Mouse (Mus musculus) midbrain, embryonic 16.5 days (tissue): ENCODE data around the gene Nfkbia. TPM values are rescaled to one million over a fixed set of nuclear protein-coding genes. Genes with fewer than 3 reads are reported as not detected.

ENCODE experiments used
- ATAC-seq: fragments of 200-750 bp; cut with Nextera tagmentation; 2 replicates; pipeline ENCODE4 v1.8.0; 2017; ENCODE audit warnings: moderate TSS enrichment
- H3K27ac ChIP-seq: fragments of 300-500 bp; sonication (generic); 2 replicates; pipeline ENCODE4 v1.5.1; 2014; ENCODE audit warnings: mild to moderate bottlenecking, low read length, mixed read lengths
- H3K27me3 ChIP-seq: fragments of 300-500 bp; sonication (generic); 2 replicates; pipeline ENCODE4 v1.6.1; 2014; ENCODE audit warnings: low read depth, low read length, mixed read lengths; ENCODE audit not compliant: control insufficient read depth, insufficient read depth
- H3K36me3 ChIP-seq: fragments of 300-500 bp; sonication (generic); 2 replicates; pipeline ENCODE4 v1.6.1; 2014; ENCODE audit warnings: mild to moderate bottlenecking, low read length, moderate library complexity, mixed read lengths; ENCODE audit not compliant: control insufficient read depth, insufficient read depth
- H3K4me1 ChIP-seq: fragments of 300-500 bp; sonication (generic); 2 replicates; pipeline ENCODE4 v1.6.1; 2014; ENCODE audit warnings: mild to moderate bottlenecking, low read length, mixed read lengths; ENCODE audit not compliant: control insufficient read depth, insufficient read depth
- H3K4me2 ChIP-seq: fragments of 300-500 bp; sonication (generic); 2 replicates; pipeline ENCODE4 v1.6.1; 2014; ENCODE audit warnings: mild to moderate bottlenecking, low read length, mixed read lengths
- H3K4me3 ChIP-seq: fragments of 300-500 bp; sonication (generic); 2 replicates; pipeline ENCODE4 v1.5.1; 2014; ENCODE audit warnings: low read depth, mild to moderate bottlenecking, low read length, moderate library complexity, mixed read lengths
- H3K9ac ChIP-seq: fragments of 300-500 bp; sonication (generic); 2 replicates; pipeline ENCODE4 v1.6.1; 2014; ENCODE audit warnings: low read depth, low read length, mixed read lengths
- H3K9me3 ChIP-seq: fragments of 300-500 bp; sonication (generic); replicated peaks from 2 replicates; pipeline ENCODE4 v1.6.1; 2014; ENCODE audit warnings: mild to moderate bottlenecking, low read length, mixed read lengths; ENCODE audit not compliant: control insufficient read depth, poor library complexity, severe bottlenecking
- WGBS: fragments of 180-500 bp; shearing (Covaris S2); extraction: QIAGEN DNeasy Blood & Tissue Kit; methylation state at CpG from one replicate; pipeline ENCODE4 v1.1.7; 2014; 5-methylcytosine and 5-hydroxymethylcytosine counted together
- polyA plus RNA-seq: library from polyadenylated mRNA; unstranded; fragments of >200 nt; fragmentation: Nextera tagmentation; extraction: Ambion mirVana; gene quantifications from 2 replicates; pipeline ENCODE4 v1.2.1, GENCODE M21; 2015

Nfkbia gene
- polyA plus RNA-seq, 1 experiment from 2014 or later: 64.3 TPM

- Histone ChIP-seq H3K27ac (no peak overlapping the region), H3K9ac (no peak overlapping the region), H3K36me3 (peaks cover 7% of the 10 kb centered on the region; the same call in 1 of the 2 replicates), H3K4me3 (no peak overlapping the region), H3K9me3 (no peaks in the 10 kb centered on the region), H3K4me2 (no peak overlapping the region), H3K4me1 (no peaks in the 10 kb centered on the region; the same call in 1 of the 2 replicates), H3K27me3 (no peaks in the 10 kb centered on the region)
- 85% methylated on average over 6 of the region's 6 CpGs for WGBS
- no peak for ATAC-seq
Measured at GRCm38 (mm10) chr12:55484800-55485199, 7.6 kb downstream of the Nfkbia start.

- no peaks in the 10 kb centered on the region for H3K27me3 ChIP-seq
- no peak overlapping the region for H3K9ac ChIP-seq
- H3K4me2 ChIP-seq: no peak overlapping the region
- H3K9me3 ChIP-seq: no peaks in the 10 kb centered on the region
- no peak for ATAC-seq
- WGBS: 73% methylated on average over 10 of the region's 10 CpGs
- H3K27ac ChIP-seq: no peak overlapping the region
- no peak overlapping the region for H3K4me3 ChIP-seq
- peaks cover 7% of the 10 kb centered on the region; the same call in 1 of the 2 replicates for H3K36me3 ChIP-seq
- H3K4me1 ChIP-seq: no peaks in the 10 kb centered on the region; the same call in 1 of the 2 replicates
Measured at GRCm38 (mm10) chr12:55484079-55484774, 8.2 kb downstream of the Nfkbia start.

GRCm38 (mm10) chr12:55483591-55483990 lies 8.9 kb downstream of the Nfkbia start:
- WGBS: 75% methylated on average over 5 of the region's 5 CpGs
- no peaks in the 10 kb centered on the region for H3K27me3 ChIP-seq

GRCm38 (mm10) chr12:55482732-55483131 lies 9.7 kb downstream of the Nfkbia start:
- no peak overlapping the region for H3K4me3 ChIP-seq
- no peaks in the 10 kb centered on the region for H3K27me3 ChIP-seq
- WGBS: 79% methylated on average over 10 of the region's 10 CpGs
- no peak for ATAC-seq
- no peaks in the 10 kb centered on the region; the same call in 1 of the 2 replicates for H3K4me1 ChIP-seq
- H3K9ac ChIP-seq: no peak overlapping the region
- no peaks in the 10 kb centered on the region for H3K9me3 ChIP-seq
- no peaks in the 10 kb centered on the region for H3K36me3 ChIP-seq
- H3K4me2 ChIP-seq: no peak overlapping the region
- H3K27ac ChIP-seq: no peak overlapping the region

More at GRCm38 (mm10) chr12:55483591-55483990, 8.9 kb downstream of the Nfkbia start:
- Histone ChIP-seq H3K4me1 (no peaks in the 10 kb centered on the region; the same call in 1 of the 2 replicates), H3K9me3 (no peaks in the 10 kb centered on the region), H3K4me3 (no peak overlapping the region), H3K27ac (no peak overlapping the region), H3K9ac (no peak overlapping the region), H3K4me2 (no peak overlapping the region), H3K36me3 (peaks cover 5% of the 10 kb centered on the region; the same call in 1 of the 2 replicates)
- no peak for ATAC-seq

GRCm38 (mm10) chr12:55481739-55482138 lies 10.7 kb downstream of the Nfkbia start:
- WGBS: 83% methylated on average over 4 of the region's 4 CpGs
- Histone ChIP-seq H3K4me2 (no peak overlapping the region), H3K4me1 (no peaks in the 10 kb centered on the region; the same call in 1 of the 2 replicates), H3K9me3 (no peaks in the 10 kb centered on the region), H3K27ac (no peak overlapping the region), H3K9ac (no peak overlapping the region), H3K4me3 (no peak overlapping the region), H3K27me3 (no peaks in the 10 kb centered on the region), H3K36me3 (no peaks in the 10 kb centered on the region)
- ATAC-seq: no peak

- Histone ChIP-seq H3K27me3 (no peaks in the 10 kb centered on the region), H3K9ac (no peak overlapping the region), H3K36me3 (no peaks in the 10 kb centered on the region), H3K4me1 (no peaks in the 10 kb centered on the region; the same call in 1 of the 2 replicates), H3K9me3 (no peaks in the 10 kb centered on the region), H3K4me3 (no peak overlapping the region), H3K4me2 (no peak overlapping the region), H3K27ac (no peak overlapping the region)
- no peak for ATAC-seq
- WGBS: 86% methylated on average over 2 of the region's 2 CpGs
Measured at GRCm38 (mm10) chr12:55480471-55481153, 11.8 kb downstream of the Nfkbia start.

GRCm38 (mm10) chr12:55478901-55479300 lies 13.5 kb downstream of the Nfkbia start:
- Histone ChIP-seq H3K27ac (no peak overlapping the region), H3K9me3 (no peaks in the 10 kb centered on the region), H3K9ac (no peak overlapping the region), H3K4me1 (no peaks in the 10 kb centered on the region; the same call in 1 of the 2 replicates), H3K36me3 (no peaks in the 10 kb centered on the region), H3K27me3 (no peaks in the 10 kb centered on the region), H3K4me3 (no peak overlapping the region), H3K4me2 (no peak overlapping the region)
- WGBS: 81% methylated on average over 3 of the region's 3 CpGs
- ATAC-seq: no peak

- no peaks in the 10 kb centered on the region for H3K9me3 ChIP-seq
- no peak overlapping the region for H3K9ac ChIP-seq
- no peak overlapping the region for H3K4me2 ChIP-seq
- H3K27ac ChIP-seq: no peak overlapping the region
- no peaks in the 10 kb centered on the region for H3K36me3 ChIP-seq
- WGBS: 83% methylated on average over 13 of the region's 13 CpGs
- no peak overlapping the region for H3K4me3 ChIP-seq
- no peaks in the 10 kb centered on the region for H3K4me1 ChIP-seq
- ATAC-seq: no peak
- no peaks in the 10 kb centered on the region for H3K27me3 ChIP-seq
Measured at GRCm38 (mm10) chr12:55474209-55474583, 18.3 kb downstream of the Nfkbia start.
